Mouse (Mus musculus): Measurements from ENCODE around the gene Lcmt1. TPM values are rescaled to one million over a fixed set of nuclear protein-coding genes. Genes with fewer than 3 reads are reported as not detected.

The Lcmt1 gene
- total and polyA plus RNA-seq, 3 experiments: 26.4 to 34.8 (median 27.6) TPM

DNA sequence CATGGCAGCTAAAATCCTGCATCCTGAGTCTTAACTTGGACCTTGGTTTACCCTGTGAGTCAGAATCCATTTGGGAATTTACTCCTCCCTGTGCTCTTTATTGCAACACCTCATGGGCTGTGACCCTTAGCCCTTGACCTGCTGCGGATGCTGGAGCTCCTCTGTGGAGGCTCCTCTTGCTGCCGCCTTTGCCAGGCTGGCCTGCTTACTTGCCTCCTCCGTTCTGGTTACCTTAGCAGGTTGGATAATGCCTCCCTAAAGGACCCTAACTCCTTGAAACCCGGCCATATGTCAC lies 60.8 kb downstream of the Lcmt1 start:
- Histone ChIP-seq H3K27me3 (replicated peaks) (no peaks in the 10 kb centered on the region), H3K79me2 (replicated peaks; ENCODE audit: control insufficient read depth, extremely low read depth, insufficient read depth, poor library complexity, severe bottlenecking) (no peaks in the 10 kb centered on the region), H3K4me3 (replicated peaks in 1 of 3; ENCODE audit: low read depth in 2 of 3, low read length in 2 of 3, poor library complexity in 1 of 3) (no peak overlapping the region), H3K9ac (ENCODE audit: insufficient read depth, low read depth) (no peak overlapping the region), H3K9me3 (replicated peaks; ENCODE audit: low read length) (no peaks in the 10 kb centered on the region), H3K27ac (ENCODE audit: insufficient read depth, low read depth) (no peak overlapping the region), H3K36me3 (replicated peaks in 1 of 2; ENCODE audit: control insufficient read depth in 1 of 2, insufficient read depth in 1 of 2, low read length in 1 of 2) (peaks cover 2 to 32% of the 10 kb centered on the region in 2 experiments), H3K4me2 (ENCODE audit: insufficient read depth, low read depth, poor library complexity, severe bottlenecking) (no peak overlapping the region), H3K4me1 (ENCODE audit: control insufficient read depth in 1 of 2, insufficient read depth in 2 of 2) (peaks cover 0 to 7% of the 10 kb centered on the region in 2 experiments; a peak in 2 of 4 replicates)
- dilution Hi-C loops (cut with MboI; ENCODE audit: extremely low pct_ligation_motif_present, extremely low pct_unique_long_range_greater_than_20kb, low sequenced_read_pairs) (no loop called here), in situ Hi-C loops (cut with MboI; ENCODE audit: low pct_ligation_motif_present, low pct_unique_long_range_greater_than_20kb, low sequenced_read_pairs) (no loop called here)
- DNase-seq (ENCODE audit: extremely low read depth): no peak
- TF ChIP-seq ELF1 (IDR thresholded peaks at IDR 0.05; ENCODE audit: low read depth, low read length): no peak
- TF ChIP-seq ZMIZ1 (IDR thresholded peaks at IDR 0.05; ENCODE audit: low read depth, low read length): no peak
- no peak for TF ChIP-seq RCOR1 (conservative IDR thresholded peaks at IDR 0.05; ENCODE audit: low read depth, low read length)
- no peak for TF ChIP-seq MAFK (IDR thresholded peaks at IDR 0.05; ENCODE audit: insufficient replicate concordance, low read length)
- TF ChIP-seq ZC3H11A (IDR thresholded peaks at IDR 0.05; ENCODE audit: low read depth, low read length): no peak
- no peak for TF ChIP-seq MAX (IDR thresholded peaks at IDR 0.05; ENCODE audit: low read length)
- TF ChIP-seq UBTF (IDR thresholded peaks at IDR 0.05; ENCODE audit: low read depth, low read length): no peak
- no peak for TF ChIP-seq EP300 (IDR thresholded peaks at IDR 0.05; ENCODE audit: low read length)
- TF ChIP-seq CHD1 (IDR thresholded peaks at IDR 0.05; ENCODE audit: low read depth, low read length): no peak
- no peak for TF ChIP-seq SMC3 (IDR thresholded peaks at IDR 0.05; ENCODE audit: low read depth, low read length)
- no peak for TF ChIP-seq CHD2 (IDR thresholded peaks at IDR 0.05; ENCODE audit: low read length)
- TF ChIP-seq JUN (IDR thresholded peaks at IDR 0.05; ENCODE audit: insufficient read depth, low read depth, low read length): no peak
- no peak for TF ChIP-seq ETS1 (conservative IDR thresholded peaks at IDR 0.05; ENCODE audit: low read depth, low read length)
- TF ChIP-seq JUND (conservative IDR thresholded peaks at IDR 0.05; ENCODE audit: low read depth, low read length): no peak

DNA sequence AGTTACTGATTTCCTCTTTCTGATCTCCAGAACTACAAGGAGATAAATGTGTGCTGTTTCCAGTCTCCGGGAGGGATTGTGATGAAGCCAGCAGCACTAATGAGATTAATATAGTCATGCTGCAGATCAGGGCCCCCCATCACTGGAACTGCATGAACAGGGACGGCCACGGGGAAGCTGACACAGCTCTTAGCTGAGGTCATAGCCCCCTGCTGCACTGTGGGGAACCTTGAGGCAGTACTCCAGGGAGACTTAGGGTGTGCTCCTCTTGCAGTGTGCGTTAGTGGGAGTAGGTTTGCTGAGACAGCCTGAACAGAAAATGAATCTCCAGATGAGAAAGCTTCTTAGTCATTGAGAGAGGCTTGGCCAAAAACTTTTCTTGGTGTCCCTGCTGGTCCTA lies 61.6 kb downstream of the Lcmt1 start:
- H3K36me3 ChIP-seq (replicated peaks in 1 of 2; ENCODE audit: control insufficient read depth in 1 of 2, insufficient read depth in 1 of 2, low read length in 1 of 2): peaks cover 0 to 25% of the 10 kb centered on the region in 2 experiments
- dilution Hi-C loops (cut with MboI; ENCODE audit: extremely low pct_ligation_motif_present, extremely low pct_unique_long_range_greater_than_20kb, low sequenced_read_pairs) (no loop called here), in situ Hi-C loops (cut with MboI; ENCODE audit: low pct_ligation_motif_present, low pct_unique_long_range_greater_than_20kb, low sequenced_read_pairs) (no loop called here)
- no peak for TF ChIP-seq SIN3A (IDR thresholded peaks at IDR 0.05; ENCODE audit: low read length)
- no peak for TF ChIP-seq IRF4 (IDR thresholded peaks at IDR 0.05; ENCODE audit: low read depth, low read length)
- TF ChIP-seq POLR2A (IDR thresholded peaks at IDR 0.05; ENCODE audit: low read depth, low read length): no peak
- no peak for TF ChIP-seq E2F4 (IDR thresholded peaks at IDR 0.05; ENCODE audit: insufficient replicate concordance, low read depth, low read length)
- H3K9ac ChIP-seq (ENCODE audit: insufficient read depth, low read depth): no peak overlapping the region
- no peak overlapping the region for H3K4me3 ChIP-seq (replicated peaks in 1 of 3; ENCODE audit: low read depth in 2 of 3, low read length in 2 of 3, poor library complexity in 1 of 3)
- no peaks in the 10 kb centered on the region for H3K27me3 ChIP-seq (replicated peaks)
- no peak overlapping the region for H3K27ac ChIP-seq (ENCODE audit: insufficient read depth, low read depth)
- H3K9me3 ChIP-seq (replicated peaks; ENCODE audit: low read length): no peaks in the 10 kb centered on the region
- H3K4me2 ChIP-seq (ENCODE audit: insufficient read depth, low read depth, poor library complexity, severe bottlenecking): no peak overlapping the region
- DNase-seq (ENCODE audit: extremely low read depth): no peak
- H3K79me2 ChIP-seq (replicated peaks; ENCODE audit: control insufficient read depth, extremely low read depth, insufficient read depth, poor library complexity, severe bottlenecking): no peaks in the 10 kb centered on the region
- peaks cover 0 to 7% of the 10 kb centered on the region in 2 experiments; a peak in 2 of 4 replicates for H3K4me1 ChIP-seq (ENCODE audit: control insufficient read depth in 1 of 2, insufficient read depth in 2 of 2)
